Mouse (Mus musculus) adrenal gland, adult 8-10 months (tissue): Measurements from ENCODE around the gene Snx17. TPM values are rescaled to one million over a fixed set of nuclear protein-coding genes. Genes with fewer than 3 reads are reported as not detected.
"Not testable (repeated sequence)": the region's sequence is repeated elsewhere in the genome, so short reads cannot be mapped to it uniquely, and the experiment has no call there.

ENCODE experiments used
- DNase-seq: peaks from one replicate; pipeline ENCODE4 v3.0.0; 2022
- total RNA-seq, 4 experiments: library from RNA; stranded (reverse); gene quantifications; 2 replicates each; pipeline ENCODE4 v1.2.4; 2022

Gene Snx17
- total RNA-seq, 4 experiments from 2014 or later, result 109 to 135 (median 126) TPM

DNA sequence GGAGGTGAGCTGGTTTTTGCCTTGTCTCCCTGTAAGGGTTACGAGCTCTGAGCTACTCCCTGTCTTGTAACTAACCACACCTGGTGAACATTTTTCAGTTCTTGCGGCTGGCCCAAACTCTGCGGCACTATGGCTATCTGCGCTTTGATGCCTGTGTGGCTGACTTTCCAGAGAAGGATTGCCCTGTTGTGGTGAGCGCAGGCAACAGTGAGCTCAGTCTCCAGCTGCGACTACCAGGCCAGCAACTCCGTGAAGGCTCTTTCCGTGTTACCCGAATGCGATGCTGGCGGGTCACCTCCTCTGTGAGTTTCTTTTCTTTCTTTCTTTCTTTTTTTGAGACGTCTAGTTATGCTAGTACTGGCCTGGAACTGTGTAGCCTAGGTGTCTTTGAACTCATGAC is 4.0 kb downstream of the Snx17 start:
- DNase-seq, result no peak

DNA sequence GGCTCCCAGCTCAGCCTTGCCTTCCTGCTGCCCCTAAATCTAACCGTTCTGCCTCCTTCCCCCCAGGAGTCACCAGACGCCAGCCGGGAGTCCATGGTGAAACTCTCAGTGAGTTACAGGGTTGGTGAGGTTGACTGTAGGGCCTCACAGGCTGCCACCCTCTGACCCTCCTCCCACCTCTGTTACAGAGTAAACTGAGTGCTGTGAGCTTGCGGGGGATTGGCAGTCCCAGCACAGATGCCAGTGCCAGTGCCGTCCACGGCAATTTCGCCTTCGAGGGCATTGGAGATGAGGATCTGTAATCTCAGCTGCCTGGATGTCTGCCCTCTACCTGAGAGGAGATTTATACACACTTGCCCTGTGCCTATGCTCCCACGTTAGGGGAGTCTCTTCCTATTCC is 5.1 kb downstream of the Snx17 start:
- DNase-seq, result no peak

DNA sequence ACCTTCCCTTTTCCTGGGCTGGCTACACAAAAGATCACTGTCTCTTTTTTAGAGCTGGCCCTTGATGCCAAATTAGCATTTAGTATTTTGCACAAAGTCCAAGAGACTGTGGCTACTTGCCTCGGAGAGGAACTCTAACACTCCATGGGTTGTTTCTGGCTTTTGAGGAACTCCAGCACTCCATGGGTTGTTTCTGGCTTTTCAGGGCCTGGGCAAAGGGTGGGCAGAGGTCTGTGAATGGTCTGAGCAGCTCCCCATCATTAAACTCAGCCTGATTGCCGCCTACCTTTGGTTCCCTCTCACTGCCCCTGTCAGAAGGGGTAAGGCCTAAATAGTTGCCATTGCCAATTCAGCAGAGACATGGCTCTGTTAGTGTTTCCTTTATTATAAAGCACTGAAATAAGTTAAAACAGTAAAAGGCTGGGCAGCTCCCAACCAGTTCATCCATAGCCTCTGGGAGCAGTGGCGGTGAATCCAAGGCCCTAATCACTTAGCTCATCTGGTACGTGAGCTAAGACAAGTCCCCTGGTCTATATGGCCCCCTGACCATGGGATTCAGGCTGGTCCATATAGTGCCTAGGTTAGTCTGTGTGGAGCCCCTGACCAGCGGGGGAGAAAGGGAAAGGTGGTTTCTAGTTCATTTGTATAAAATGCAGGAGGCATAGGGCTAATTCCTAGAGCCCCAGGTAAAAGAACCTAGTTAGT is 5.7 kb downstream of the Snx17 start:
- DNase-seq, result no peak

DNA sequence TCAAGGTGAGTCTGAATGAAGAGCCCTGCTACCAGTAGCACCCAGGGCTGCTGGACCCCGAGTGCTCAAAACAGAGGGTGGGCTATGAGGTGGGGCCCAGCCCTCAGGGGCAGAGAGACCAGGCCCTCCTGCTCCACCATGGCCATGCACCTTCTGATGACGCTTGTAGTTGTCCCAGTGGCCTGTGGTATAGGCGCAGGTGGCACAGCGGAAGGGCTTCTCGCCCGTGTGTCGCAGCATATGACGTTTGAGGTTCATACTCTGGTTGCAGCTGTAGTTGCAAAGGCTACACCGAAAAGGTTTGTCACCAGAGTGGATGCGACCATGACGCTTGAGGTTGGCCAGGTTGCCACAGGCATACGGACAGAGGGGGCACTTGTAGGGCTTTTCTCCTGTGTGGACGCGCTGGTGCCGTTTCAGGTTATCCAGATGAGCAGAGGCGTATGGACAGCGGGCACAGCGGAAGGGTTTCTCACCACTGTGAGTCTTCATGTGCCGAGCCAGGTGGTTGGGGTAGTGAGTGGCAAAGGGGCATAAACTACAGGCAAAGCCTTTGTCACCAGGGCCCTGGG is 6.4 kb downstream of the Snx17 start:
- no peak for DNase-seq

DNA sequence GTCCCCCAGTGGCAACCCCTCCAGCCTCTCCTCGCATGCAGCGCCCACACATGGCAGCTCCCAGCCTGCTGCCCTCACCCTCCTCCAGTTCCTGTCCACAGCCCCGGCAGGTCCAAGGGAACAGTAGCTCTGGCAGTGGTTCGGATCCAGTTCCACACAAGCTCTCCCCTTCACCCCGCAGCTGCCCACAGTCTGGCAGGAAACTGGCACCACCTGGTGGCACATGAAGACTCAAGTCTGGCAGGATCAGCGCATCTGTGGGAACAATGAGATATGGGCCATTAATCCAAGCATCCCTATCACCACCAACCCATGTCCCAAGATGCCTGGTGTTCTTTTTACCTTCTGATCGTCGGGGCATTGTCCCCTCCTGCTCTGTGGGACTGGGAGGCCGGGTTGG is 6.9 kb downstream of the Snx17 start:
- DNase-seq, result no peak

DNA sequence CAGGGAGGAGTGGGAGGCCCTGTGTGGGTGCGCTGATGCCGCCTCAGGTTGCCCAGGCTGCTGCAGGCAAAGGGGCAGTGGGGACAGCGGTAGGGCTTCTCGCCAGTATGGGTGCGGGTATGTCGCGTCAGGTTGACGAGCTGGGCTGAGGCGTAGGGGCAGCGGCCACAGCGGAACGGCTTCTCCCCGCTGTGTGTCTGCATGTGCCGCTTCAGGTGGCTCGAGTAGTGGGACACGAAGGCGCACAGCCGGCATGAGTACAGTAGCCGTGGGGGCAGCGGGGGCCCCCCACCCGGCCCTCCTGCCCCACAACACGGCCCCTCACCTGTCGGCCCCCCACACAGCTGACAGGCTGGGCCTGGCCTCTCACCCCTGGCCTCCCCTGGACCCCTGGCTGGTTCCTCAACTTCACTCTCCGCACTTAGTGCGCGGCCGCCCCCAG is 7.3 kb downstream of the Snx17 start:
- no peak for DNase-seq

DNA sequence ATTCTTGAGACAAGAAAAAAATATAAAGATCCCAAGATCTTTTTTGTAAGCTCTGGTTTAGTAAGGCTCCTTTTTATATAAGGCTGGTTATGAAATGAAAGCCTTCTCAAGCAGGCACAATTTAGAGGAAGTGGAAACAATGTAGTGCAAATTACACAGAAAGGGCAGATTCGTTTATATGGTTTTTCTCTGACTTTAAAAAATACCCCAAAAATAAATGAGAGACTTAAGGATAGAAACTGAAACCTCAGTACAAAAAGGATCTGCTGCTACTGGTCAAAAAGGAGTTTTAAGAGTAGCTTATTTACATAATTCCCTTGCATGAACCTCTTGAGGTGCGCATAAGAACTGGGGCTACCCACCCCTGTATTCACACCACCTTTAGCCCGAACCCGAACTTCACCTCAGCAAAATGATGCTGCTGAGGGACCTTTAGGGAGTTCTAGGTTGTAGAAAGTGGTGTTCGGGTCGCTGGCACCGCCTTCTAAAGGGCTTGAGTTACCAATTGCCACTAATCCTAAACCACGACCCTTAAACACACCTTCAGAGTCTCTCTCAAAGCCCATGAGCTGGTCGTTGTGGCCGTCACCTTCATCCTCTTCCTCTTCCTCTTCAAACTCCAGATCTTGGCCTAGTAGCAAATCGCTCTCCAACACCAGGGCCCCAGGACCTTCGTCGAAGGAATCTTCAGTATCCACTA is 8.2 kb downstream of the Snx17 start:
- no peak for DNase-seq

DNA sequence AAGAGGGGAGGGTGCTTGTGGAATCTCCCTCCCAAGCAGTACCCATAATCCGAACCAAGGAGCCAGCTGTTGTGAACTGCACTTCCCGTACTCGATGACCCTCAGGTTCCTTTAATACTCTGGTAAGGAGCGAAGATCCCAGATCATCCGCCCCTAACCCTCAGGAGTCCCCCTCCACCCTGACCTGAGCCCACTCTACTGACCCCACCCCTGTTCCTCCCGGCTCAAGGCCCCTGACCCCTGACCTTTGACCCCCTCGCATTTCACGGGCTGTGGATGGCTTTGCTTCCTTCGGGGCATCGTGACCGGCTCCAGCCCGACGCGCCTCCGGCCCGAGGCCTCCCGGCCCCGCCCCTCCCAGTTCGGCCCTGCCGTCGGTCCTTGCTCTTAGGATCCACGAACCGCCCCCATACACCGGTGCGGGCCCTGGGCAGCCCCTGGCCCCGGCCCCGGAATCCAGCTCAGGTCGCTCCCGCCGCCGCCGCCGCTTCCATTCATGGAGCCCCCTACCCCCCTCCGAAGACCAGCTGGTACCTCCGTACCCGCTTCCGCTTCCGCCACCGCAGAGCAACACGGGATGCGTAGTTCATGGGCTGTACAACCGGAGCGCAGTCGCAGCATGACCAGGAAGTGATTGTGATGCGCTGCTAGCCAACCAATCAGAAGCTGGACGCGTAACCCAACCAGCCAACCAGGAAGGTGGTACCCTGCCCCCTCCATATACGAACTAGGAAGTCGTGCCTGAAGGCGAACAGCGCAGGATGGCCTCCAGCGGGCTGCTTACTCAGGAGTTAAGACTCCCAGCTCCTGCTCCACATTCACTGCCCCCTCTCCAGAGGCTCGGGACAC is 8.9 kb downstream of the Snx17 start, which contains the start of gene Zfp513:
Zfp513 (minus strand) TSS at position 562 of the 849 bp plus-strand sequence.
- DNase-seq, result peak; percentile 99

DNA sequence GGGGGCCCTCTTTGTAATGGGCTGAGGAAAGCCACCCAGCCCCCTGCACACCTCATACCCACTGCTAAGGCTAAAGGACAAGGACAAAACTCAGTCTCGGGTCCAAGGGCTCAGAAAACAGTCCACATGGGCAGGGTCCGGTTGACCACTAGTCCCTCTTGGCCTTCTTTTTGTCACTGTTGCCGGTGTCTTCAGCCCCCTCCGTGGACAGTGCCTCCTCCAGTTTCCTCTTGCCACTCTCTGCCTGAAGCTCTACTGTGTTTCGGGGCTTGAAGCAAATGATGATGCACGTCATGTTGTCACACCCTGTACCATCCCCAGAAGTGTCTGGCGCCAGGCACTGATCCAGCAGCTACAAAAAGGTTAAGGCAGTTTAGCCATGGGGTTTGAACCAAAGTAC is 9.9 kb downstream of the Snx17 start:
- no peak for DNase-seq

DNA sequence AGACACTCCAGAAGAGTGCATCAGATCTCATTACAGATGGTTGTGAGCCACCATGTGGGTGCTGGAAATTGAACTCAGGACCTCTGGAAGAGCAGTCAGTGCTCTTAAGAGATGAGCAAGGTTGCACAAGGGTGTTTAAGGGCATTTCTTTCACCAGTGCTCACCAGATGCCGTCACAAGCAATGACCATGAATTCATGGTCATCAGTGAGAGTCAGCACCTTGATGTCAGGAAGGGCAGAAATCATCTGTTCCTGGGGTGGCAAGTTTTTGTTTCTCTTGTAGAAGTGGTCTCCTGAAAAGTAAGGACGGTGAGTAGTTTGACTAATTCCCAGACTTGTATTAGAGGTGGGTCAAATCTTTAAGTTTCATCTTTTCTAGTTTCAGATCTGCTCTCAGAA is 10.8 kb downstream of the Snx17 start:
- no peak for DNase-seq

DNA sequence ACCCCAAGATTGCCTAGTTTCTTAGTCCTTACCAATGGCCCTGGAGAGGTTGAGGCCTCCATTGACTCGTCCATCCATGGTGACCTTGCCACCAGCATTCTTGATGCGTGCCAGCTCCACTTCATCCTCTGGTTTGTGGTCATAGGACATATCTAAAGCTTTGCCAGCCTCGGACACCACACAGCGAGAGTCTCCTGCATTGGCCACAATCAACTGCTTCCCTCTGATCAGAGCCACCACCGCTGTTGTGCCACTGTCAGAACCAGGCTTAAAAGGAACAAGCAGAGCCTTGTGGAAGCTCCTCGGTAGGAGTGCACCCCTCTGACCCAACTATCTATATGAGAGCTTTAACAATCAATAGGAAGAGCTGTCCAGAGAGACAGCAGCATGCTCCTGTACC is 11.4 kb downstream of the Snx17 start:
- no peak for DNase-seq

DNA sequence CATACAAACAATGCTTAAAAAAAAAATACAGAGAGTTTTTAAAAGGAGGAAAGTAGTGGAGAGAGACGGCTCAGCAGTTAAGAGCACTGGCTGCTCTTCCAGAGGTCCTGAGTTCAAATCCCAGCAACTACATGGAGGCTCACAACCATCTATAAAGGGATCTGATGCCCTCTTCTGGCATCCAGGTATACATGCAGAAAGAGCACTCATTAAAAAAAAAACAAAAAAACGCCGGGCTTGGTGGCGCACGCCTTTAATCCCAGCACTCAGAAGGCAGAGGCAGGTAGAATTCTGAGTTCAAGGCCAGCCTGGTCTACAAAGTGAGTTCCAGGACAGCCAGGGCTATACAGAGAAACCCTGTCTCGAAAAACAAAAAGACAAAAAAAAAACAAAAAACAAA is 23.5 kb downstream of the Snx17 start:
- DNase-seq, result not testable (repeated sequence)

DNA sequence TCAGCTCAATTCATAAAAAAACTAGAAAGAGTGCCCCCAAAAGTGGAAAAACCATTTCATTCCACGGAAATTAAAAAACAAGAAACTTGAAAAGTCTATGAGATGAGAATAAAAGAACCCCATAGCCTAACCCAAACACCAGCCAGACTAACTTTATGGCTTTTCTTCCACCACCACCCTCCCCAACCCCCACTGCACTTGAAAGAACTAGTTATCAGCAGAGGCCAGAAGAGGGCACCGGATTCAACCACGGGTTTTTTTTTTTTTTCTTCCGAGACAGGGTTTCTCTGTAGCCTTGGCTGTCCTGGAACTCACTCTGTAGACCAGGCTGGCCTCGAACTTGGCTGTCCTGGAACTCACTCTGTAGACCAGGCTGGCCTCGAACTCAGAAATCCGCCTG is 25.3 kb downstream of the Snx17 start:
- no peak for DNase-seq

DNA sequence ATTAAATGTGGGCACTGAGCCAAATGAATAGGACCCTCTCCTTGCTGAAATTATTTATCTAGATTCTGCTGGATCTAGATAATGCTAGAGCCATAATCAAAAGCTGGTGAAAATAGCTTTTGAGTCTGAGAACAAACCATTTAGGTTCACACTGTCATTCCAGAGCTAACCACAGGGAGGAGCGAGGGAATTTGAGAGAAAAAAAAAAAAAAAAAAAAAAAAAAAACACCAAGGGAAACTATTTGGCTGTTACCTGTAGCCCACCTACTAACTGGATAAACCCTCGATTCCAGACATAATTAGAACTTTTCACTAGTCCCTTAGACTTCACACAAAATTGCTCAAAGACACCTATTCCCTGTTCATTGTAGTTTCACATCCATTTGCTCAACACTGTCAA is 26.0 kb downstream of the Snx17 start:
- DNase-seq, result no peak

DNA sequence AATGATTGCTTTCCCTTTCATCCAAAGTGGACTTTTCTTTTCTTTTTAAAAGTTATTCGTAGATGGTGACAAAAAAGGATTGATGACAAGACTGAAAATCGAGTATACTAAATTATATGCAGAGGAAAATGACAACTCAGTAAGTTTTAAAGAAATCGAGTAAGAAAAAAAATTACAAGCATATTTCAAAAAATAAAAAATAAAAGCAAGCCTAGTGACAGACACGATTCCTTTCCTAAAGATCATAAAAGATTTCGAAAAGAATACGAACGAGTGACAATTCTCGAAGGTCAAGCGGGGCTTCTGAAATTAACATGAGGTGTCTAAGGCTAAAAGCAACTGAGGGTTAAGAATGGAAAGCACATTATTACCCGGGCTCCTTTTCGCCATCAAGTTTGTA is 26.4 kb downstream of the Snx17 start:
- no peak for DNase-seq

DNA sequence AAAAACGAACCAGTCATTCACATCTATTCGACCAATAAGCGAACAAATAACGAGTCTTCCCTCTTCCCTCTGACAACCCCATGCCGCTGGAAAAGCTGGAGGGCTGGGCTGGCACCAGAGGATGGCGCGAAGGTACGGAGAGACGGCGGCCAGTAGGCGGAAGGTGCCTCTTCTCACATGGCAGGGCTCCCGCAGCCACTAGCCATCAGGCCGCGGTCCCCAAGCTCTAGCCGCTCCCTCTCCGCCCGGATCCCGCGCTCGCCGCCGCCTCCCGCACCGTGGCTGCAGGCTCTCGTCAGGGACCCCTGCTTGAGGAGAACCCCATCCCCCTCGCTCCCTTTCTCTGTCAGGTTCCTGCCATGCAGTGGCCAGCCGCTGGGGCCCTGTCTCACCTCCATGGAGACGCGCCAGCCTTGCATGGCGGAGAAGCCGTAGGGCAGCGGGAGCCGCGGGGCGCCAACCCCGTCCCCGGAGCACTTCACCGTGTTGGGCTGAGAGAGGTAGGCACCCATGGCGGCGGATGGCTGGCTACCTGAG is 27.0 kb downstream of the Snx17 start:
- no peak for DNase-seq

DNA sequence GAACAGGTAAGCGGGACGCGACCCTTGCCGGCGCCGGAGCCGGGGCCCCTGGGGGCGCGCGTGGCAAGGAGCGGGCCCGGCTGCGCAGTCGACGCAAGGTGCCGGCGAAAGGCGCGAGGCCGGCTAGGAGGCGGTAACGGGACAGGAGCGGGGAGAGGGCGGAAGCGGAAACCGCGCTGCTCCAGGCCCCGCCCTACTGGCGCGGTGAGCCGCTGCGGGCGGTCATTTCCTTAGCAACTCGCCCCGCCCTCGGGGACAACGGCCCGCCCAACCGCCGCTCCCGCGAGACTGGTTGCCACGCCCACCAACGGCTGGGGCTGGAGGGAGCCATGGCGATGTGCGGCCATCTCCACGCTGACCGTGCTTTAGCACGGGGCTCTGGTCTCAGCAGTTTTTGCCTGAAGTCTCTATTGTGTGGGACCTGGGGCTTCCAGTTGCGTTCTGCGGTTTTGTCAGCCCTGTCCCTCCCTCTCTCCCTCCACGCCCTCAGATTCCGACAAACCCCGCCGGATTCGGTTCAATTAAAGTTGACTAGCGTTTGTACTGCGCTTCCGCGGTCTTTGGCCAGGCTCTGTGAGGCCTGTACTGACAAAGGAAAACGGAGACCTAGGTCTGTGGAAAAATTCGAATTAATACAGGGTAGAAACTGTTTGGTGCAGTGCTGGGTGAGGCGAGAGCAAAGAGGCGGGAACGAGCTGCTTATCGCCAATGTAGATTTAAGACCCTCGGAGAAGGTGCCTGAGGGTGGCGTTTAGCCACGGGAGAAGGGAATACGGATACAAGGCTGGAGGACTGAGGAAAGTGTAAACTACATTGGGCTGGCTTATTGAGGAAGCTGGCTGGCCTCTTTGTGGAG is 27.6 kb downstream of the Snx17 start, which contains the start of gene Ppm1g:
Ppm1g (minus strand) TSS at position 240 of the 856 bp plus-strand sequence.
- DNase-seq, result peak; percentile 95

DNA sequence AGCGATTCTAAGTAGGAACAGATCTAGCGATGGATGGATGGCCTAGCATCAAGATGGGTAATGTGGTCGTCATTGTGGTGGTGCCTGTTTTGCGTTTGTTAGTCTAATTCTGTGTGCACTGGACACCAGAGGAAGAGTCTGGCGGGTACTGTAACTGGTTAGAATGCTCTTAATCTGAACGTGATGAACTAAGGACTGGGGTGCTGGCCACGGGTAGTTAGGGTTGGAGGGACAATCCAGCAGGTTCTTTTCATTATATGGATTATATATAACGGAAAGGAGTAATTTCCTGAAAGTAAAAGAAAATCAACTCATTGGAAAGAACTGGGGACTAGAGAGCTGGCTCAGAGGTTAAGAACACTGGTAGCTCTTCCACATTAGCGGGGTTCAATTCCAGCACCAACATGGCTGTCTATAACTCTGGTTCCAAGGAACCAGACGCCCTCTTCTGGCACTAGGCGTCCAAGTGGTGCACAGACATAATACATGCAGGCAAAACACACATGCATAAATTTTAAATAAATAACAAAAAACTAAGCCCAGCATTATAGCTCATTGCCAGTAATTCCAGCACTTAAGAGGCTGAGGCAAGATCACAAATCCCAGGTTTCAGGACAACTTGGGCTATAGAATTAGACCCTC is 28.4 kb downstream of the Snx17 start:
- no peak for DNase-seq

DNA sequence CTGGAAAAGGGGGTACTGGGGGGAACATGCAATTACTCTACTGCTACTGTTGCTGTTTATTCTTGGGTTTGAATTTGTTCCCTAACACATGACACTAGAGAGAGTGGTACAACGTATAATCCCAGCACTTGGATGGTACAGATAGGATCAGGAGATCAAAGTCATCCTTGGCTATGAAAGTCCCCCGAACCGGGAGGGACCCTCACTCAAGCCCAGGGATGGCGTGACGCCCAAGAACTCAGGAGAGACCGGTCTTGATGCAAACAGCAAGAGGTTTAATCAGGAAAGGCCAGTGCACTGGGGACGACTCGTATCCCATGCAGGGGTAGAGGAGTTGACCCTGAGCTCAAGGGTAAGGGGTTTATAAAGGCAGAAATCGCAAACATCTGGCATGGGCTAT is 29.7 kb downstream of the Snx17 start:
- no peak for DNase-seq

DNA sequence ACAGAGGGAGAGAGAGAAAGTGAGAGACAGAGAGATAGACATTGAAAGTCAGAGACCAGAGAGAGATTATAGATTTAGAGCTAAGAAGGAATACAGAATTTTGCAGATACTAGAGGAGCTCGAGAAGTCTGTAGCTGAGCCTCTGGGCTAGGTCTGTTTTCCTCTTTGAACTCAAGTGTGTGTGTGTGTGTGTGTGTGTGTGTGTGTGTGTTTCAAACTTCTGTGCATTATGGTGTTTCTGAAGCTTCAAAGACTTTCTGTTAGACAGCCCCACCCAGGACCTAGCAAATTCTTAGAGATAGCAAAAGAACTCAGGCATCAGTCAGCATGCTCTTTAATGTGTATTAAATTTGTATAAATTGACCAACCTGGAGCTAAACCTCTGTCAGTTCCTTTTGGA is 33.6 kb downstream of the Snx17 start:
- DNase-seq, result no peak
